Mouse (Mus musculus) bone marrow, adult 2 months (tissue): ENCODE measurements around the gene Ppm1l.

Experiments used
- CTCF ChIP-seq: fragments of 200-500 bp; IDR thresholded peaks from 2 replicates; pipeline ENCODE4 v1.5.1; 2011; ENCODE audit warnings: low read length, control low read depth; ENCODE audit not compliant: control insufficient read depth, insufficient read depth
- POLR2A ChIP-seq: fragments of 200-500 bp; IDR thresholded peaks from 2 replicates; pipeline ENCODE4 v1.6.1; 2011; ENCODE audit warnings: low read depth, mild to moderate bottlenecking, control low read depth, low read length, borderline replicate concordance; ENCODE audit not compliant: control insufficient read depth

DNA sequence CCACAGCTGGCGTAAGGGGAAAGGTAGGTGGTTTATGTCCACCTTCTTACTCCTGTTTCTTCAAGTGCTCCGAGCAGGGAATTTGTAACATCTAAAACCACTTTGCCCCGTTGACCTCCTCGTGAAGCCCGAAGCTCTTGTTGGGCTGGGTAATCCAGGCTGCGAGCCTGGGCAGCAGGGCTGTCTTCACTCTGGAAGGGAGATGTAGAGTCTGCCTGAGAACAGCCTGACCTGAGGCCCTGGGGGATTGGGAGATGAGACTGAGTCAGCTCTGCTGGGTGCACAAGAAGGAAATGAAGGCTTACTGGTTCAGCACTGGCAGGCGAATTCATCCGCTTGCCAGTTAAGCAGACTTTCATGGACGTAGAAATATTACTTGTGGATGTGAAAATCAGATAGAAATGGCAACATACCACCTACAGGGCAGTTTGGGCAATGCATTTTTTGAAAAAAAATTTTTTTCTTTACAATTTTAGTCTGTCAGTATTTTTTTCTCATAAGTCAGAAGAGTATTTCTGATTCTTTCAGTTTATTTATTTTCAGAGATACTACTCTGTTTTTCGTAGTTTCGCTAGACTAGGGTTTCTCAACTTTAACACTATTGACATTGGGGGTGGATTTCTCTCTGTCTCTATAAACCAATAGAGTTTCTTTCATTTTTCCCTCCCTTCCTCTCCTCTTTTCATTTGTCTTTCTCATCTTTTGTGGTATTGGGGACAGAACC, 31.7 kb downstream of the Ppm1l start:
- no peak for TF ChIP-seq POLR2A
- TF ChIP-seq CTCF, result no peak
